Mouse (Mus musculus) hindbrain, embryonic 12.5 days (tissue): ENCODE data around the gene Sbk3. TPM values are rescaled to one million over a fixed set of nuclear protein-coding genes. Genes with fewer than 3 reads are reported as not detected.

ENCODE experiments used
- ATAC-seq: fragments of 200-750 bp; cut with Nextera tagmentation; 2 replicates; pipeline ENCODE4 v1.8.0; 2017; ENCODE audit warnings: moderate TSS enrichment; ENCODE audit not compliant: low FRiP score
- H3K27ac ChIP-seq: fragments of 300-500 bp; sonication (generic); 2 replicates; pipeline ENCODE4 v1.5.1; 2016; ENCODE audit warnings: mild to moderate bottlenecking
- H3K27me3 ChIP-seq: fragments of 300-500 bp; sonication (generic); 2 replicates; pipeline ENCODE4 v1.6.1; 2016; ENCODE audit warnings: mild to moderate bottlenecking
- H3K36me3 ChIP-seq: fragments of 300-500 bp; sonication (generic); 2 replicates; pipeline ENCODE4 v1.6.1; 2016; ENCODE audit warnings: mild to moderate bottlenecking
- H3K4me1 ChIP-seq: fragments of 300-500 bp; sonication (generic); 2 replicates; pipeline ENCODE4 v1.6.1; 2016
- H3K4me2 ChIP-seq: fragments of 300-500 bp; sonication (generic); replicated peaks from 2 replicates; pipeline ENCODE4 v1.6.1; 2016; ENCODE audit warnings: mild to moderate bottlenecking
- H3K4me3 ChIP-seq: fragments of 300-500 bp; sonication (generic); 2 replicates; pipeline ENCODE4 v1.5.1; 2016; ENCODE audit warnings: mild to moderate bottlenecking
- H3K9ac ChIP-seq: fragments of 300-500 bp; sonication (generic); 2 replicates; pipeline ENCODE4 v1.6.1; 2016; ENCODE audit warnings: mild to moderate bottlenecking, moderate library complexity
- H3K9me3 ChIP-seq: fragments of 300-500 bp; sonication (generic); replicated peaks from 2 replicates; pipeline ENCODE4 v1.6.1; 2016; ENCODE audit warnings: mild to moderate bottlenecking
- WGBS: fragments of 180-500 bp; shearing (Covaris S2); methylation state at CpG from one replicate; pipeline ENCODE4 v1.1.7; 2016; 5-methylcytosine and 5-hydroxymethylcytosine counted together
- polyA plus RNA-seq: library from polyadenylated mRNA; unstranded; fragments of >200 nt; fragmentation: Nextera tagmentation; extraction: Ambion mirVana; gene quantifications from 2 replicates; pipeline ENCODE4 v1.2.1, GENCODE M21; 2016

Gene Sbk3
- polyA plus RNA-seq, 1 experiment from 2014 or later: 0.19 TPM

GRCm38 (mm10) chr7:4925441-4926381 is 45.3 kb downstream of the Sbk3 start, which contains the start of gene Ssc5d:
Gene Ssc5d (plus strand): TSS chr7:4925785.
- Histone ChIP-seq H3K27me3 (no peaks in the 10 kb centered on the region), H3K4me1 (peaks cover 75% of the 10 kb centered on the region), H3K9ac (peak within 1 kb of the TSS; percentile 43), H3K36me3 (peaks cover 4% of the 10 kb centered on the region), H3K9me3 (no peaks in the 10 kb centered on the region), H3K4me2 (peak within 1 kb of the TSS; percentile 88), H3K27ac (peak within 1 kb of the TSS; percentile 98), H3K4me3 (0 out of 2 replicates have a peak within 1 kb of the TSS, but pooled peaks have one; percentile 7)
- under 1% methylated on average over 5 of the region's 6 CpGs for WGBS
- peak; percentile 19 for ATAC-seq

- 0% methylated on average over 4 of the region's 4 CpGs for WGBS
- H3K4me1 ChIP-seq: peaks cover 77% of the 10 kb centered on the region
- peak overlapping the region; percentile 98 for H3K27ac ChIP-seq
- no peaks in the 10 kb centered on the region for H3K9me3 ChIP-seq
- peak overlapping the region; percentile 88 for H3K4me2 ChIP-seq
- no peaks in the 10 kb centered on the region for H3K27me3 ChIP-seq
- no peak for ATAC-seq
- H3K36me3 ChIP-seq: peaks cover 12% of the 10 kb centered on the region
- H3K4me3 ChIP-seq: 0 out of 2 replicates have a peak overlapping the region, but pooled peaks have one; percentile 7
- H3K9ac ChIP-seq: no peak overlapping the region
Measured at GRCm38 (mm10) chr7:4924891-4925301, 46.1 kb downstream of the Sbk3 start.

GRCm38 (mm10) chr7:4924483-4924882 is 46.5 kb downstream of the Sbk3 start:
- peaks cover 16% of the 10 kb centered on the region for H3K36me3 ChIP-seq
- peak overlapping the region; percentile 98 for H3K27ac ChIP-seq
- no peaks in the 10 kb centered on the region for H3K9me3 ChIP-seq
- H3K9ac ChIP-seq: peak overlapping the region; percentile 58; the same call in 1 of the 2 replicates
- 4% methylated on average over 4 of the region's 4 CpGs for WGBS
- peaks cover 77% of the 10 kb centered on the region for H3K4me1 ChIP-seq
- no peak for ATAC-seq
- H3K4me3 ChIP-seq: peak overlapping the region; percentile 35; the same call in 1 of the 2 replicates
- no peaks in the 10 kb centered on the region for H3K27me3 ChIP-seq
- peak overlapping the region; percentile 88 for H3K4me2 ChIP-seq

DNA sequence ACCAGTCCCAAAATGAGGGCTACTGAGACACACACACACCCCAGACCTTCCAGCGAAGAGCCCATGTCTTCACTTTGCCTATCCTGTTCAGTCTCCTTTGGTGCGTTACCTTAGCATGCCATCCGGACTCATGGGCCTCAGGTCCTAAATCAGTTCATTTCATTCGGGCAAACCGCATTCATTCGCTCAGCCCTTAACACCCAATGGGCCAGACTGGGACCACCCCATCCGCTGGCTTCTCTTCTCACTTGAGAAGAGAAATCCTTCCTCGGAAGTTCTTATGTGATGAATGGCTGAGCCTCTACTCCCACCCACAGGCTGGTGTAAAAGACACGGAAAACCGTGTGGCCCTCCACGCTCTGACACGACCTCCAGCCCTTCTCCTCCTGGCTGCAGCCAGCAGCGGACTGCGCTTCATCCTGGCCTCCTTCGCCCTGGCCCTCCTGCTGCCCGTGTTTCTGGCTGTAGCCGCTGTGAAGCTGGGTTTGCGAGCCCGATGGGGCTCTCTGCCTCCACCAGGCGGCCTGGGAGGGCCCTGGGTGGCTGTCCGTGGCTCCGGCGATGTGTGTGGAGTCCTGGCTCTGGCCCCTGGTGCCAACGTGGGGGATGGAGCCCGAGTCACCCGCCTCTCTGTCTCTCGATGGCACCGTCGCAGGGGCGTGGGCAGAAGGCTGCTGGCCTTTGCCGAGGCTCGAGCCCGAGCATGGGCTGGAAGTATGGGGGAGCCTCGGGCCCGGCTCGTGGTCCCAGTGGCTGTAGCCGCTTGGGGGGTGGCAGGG is 47.2 kb downstream of the Sbk3 start:
- Histone ChIP-seq H3K9ac (peak overlapping the region; percentile 58), H3K27me3 (no peaks in the 10 kb centered on the region), H3K4me3 (peak overlapping the region; percentile 35), H3K36me3 (peaks cover 23% of the 10 kb centered on the region), H3K4me2 (peak overlapping the region; percentile 88), H3K4me1 (peaks cover 77% of the 10 kb centered on the region), H3K27ac (peak overlapping the region; percentile 98), H3K9me3 (no peaks in the 10 kb centered on the region)
- WGBS: 4% methylated on average over 37 of the region's 37 CpGs
- peak; percentile 3 for ATAC-seq

DNA sequence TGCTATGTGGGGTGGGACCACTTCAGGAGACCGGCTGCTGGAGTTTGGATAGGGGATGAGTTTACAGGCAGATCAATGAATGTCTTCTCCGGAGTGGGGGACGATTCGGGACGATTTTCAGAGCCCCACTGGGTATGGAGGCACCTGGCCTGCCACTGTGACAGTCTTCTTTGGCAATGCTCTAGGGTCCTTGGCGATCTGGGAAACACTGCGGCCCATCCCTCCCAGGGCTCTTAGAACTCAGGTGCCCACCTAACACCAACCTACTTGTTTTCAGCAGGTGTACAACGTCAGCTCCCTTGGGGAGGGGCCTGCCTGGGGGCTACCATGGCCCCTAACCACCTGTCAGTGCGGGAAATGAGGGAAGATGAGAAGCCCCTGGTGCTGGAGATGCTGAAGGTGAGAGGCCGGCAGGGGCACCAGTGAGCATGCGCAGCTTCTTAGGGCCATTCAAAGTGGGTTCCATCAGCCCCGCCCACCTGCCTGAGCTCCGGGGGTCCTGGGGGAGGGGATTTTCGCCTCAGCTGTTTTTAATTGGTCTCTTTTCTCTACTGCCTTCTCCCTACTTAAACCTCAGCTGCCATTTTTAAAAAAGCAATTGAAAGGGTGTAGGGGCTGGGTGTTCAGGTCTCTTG is 47.9 kb downstream of the Sbk3 start:
- Histone ChIP-seq H3K9ac (peak overlapping the region; percentile 58), H3K27me3 (no peaks in the 10 kb centered on the region), H3K36me3 (peaks cover 30% of the 10 kb centered on the region), H3K4me3 (peak overlapping the region; percentile 35), H3K4me2 (peak overlapping the region; percentile 88), H3K27ac (peak overlapping the region; percentile 98), H3K4me1 (peaks cover 73% of the 10 kb centered on the region), H3K9me3 (no peaks in the 10 kb centered on the region)
- WGBS: 1% methylated on average over 14 of the region's 14 CpGs
- ATAC-seq: peak; percentile 56

DNA sequence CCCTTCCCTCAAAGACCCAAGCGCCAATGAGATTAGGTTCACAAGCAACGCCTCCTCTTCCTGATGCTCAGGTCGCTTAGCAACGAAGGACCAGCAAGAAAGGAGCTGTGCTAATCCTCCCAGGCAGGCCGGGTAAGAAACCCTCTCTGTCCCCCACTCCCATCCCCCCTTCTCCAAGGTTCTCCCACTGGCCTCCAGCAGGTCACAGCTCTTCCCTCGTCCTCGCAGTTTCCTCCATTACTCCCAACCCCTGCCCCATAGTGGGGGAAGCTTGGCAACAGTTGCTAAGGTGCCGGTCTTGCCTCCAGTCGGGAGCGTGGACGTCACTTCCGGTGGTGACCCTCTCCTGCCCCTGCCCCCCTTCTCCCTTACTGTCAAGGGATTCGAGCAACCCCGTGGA is 48.5 kb downstream of the Sbk3 start:
- H3K4me1 ChIP-seq: peaks cover 69% of the 10 kb centered on the region
- H3K27me3 ChIP-seq: no peaks in the 10 kb centered on the region
- H3K27ac ChIP-seq: peak overlapping the region; percentile 98
- WGBS: 1% methylated on average over 14 of the region's 14 CpGs
- no peaks in the 10 kb centered on the region for H3K9me3 ChIP-seq
- peak overlapping the region; percentile 35 for H3K4me3 ChIP-seq
- peak overlapping the region; percentile 88 for H3K4me2 ChIP-seq
- peak overlapping the region; percentile 57 for H3K9ac ChIP-seq
- ATAC-seq: peak; percentile 85
- H3K36me3 ChIP-seq: peaks cover 35% of the 10 kb centered on the region

DNA sequence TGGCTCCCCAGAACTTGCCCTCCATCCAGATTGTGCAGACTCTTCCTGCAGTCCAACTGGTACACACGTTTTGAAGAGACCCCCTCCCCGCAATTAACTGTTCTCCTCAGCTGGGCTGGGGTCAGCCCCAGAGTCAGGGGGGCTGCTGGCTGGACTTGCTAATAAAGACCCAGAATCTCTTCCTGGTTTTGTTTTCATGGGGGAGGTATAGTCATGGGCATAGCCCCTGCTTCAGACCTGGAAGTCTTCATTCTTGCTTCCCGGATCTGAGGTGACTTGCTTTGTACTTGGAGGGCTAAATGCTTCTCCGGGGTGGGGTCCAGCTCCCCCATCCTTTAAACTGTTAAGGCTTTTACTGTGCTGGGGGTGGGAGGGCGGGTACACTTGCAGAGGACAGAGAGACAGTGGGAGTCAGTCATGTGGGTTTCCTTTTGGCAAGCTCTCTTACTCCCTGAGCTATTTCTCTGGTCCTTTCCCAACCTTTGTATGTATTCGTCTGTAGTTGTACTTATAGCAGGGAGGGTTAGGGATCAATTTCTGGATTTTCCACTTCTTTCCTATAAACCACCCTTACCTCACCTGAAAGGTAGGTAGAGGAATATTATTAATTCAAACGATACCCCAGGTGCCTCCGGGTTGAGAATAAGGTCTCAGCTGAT is 49.0 kb downstream of the Sbk3 start, which contains the start of gene Nat14:
Gene Nat14 (plus strand): TSS at position 205 of the 659 bp plus-strand sequence.
- H3K4me2 ChIP-seq: peak within 1 kb of the TSS; percentile 88

DNA sequence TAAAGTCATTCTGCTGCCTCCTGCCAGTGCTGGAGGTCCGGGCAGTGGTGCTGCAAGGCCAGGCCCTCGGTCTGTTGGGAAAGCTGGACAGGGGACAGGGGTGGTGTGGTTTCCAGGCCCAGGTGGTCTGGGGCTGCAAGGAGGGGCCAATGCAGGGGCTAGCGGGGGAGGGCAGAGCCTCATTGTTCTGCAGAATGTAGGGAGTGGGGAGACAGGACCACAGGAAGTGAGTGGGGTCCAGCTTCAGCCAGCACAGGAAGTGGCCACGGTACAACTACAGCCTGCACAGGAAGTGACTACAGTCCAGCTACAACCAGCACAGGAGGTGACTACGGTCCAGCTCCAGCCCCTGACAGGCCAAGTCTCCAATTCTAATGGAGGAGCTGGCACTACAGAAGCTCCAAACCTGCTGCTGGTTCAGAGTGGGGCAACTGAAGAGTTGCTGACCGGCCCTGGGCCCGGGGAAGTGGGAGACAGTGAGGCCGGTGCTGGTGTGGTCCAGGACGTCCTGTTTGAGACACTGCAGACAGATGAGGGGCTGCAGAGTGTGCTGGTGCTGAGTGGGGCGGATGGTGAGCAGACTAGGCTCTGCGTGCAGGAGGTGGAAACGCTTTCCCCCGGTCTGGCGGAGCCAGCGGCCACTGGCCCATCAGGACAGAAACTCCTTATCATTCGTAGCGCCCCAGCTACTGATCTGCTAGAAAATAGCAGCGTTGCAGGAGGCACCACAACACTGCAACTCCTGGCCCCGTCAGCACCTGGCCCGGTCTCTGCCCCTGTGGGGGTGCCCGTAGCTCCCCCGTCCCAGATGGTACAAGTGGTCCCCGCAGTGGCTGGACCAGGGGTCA is 49.8 kb downstream of the Sbk3 start:
- H3K9me3 ChIP-seq: no peaks in the 10 kb centered on the region
- no peaks in the 10 kb centered on the region for H3K27me3 ChIP-seq
- H3K4me3 ChIP-seq: no peak overlapping the region
- H3K4me1 ChIP-seq: peaks cover 68% of the 10 kb centered on the region
- peaks cover 36% of the 10 kb centered on the region for H3K36me3 ChIP-seq
- peak overlapping the region; percentile 98 for H3K27ac ChIP-seq
- peak overlapping the region; percentile 49 for H3K9ac ChIP-seq
- WGBS: 53% methylated on average over 23 of the region's 23 CpGs
- H3K4me2 ChIP-seq: peak overlapping the region; percentile 88
- no peak for ATAC-seq

More for the DNA sequence above, 49.0 kb downstream of the Sbk3 start, which contains the start of gene Nat14:
- Histone ChIP-seq H3K9me3 (no peaks in the 10 kb centered on the region), H3K4me3 (peak within 1 kb of the TSS; percentile 35), H3K27me3 (no peaks in the 10 kb centered on the region), H3K9ac (peak within 1 kb of the TSS; percentile 57), H3K4me1 (peaks cover 68% of the 10 kb centered on the region), H3K36me3 (peaks cover 36% of the 10 kb centered on the region), H3K27ac (peak within 1 kb of the TSS; percentile 98)
- WGBS: 34% methylated on average over 8 of the region's 8 CpGs
- ATAC-seq: no peak

DNA sequence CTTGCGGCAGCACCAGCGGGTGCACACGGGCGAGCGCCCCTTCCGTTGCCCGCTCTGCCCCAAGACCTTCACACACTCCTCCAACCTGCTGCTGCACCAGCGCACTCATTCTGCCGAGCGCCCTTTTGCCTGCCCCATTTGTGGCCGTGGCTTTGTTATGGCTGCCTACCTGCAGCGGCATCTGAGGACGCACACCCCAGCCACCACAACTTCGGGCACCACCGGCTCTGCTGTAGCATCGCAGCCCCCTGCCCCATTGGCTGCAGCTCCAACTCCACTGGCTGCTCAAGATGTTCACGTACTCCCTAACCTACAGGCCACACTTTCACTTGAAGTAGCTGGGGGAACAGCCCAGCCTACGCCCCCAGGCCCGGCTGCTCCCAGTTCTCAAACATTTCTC is 50.5 kb downstream of the Sbk3 start:
- H3K4me2 ChIP-seq: no peak overlapping the region
- peaks cover 36% of the 10 kb centered on the region for H3K36me3 ChIP-seq
- H3K27ac ChIP-seq: peak overlapping the region; percentile 98; the same call in 1 of the 2 replicates
- 91% methylated on average over 19 of the region's 19 CpGs for WGBS
- H3K9me3 ChIP-seq: no peaks in the 10 kb centered on the region
- ATAC-seq: no peak
- H3K4me1 ChIP-seq: peaks cover 66% of the 10 kb centered on the region
- H3K4me3 ChIP-seq: no peak overlapping the region
- no peak overlapping the region for H3K9ac ChIP-seq
- H3K27me3 ChIP-seq: no peaks in the 10 kb centered on the region

GRCm38 (mm10) chr7:4919971-4920370 is 51.0 kb downstream of the Sbk3 start:
- WGBS: 89% methylated on average over 21 of the region's 21 CpGs
- Histone ChIP-seq H3K9ac (no peak overlapping the region), H3K4me1 (peaks cover 61% of the 10 kb centered on the region)

More at GRCm38 (mm10) chr7:4919971-4920370, 51.0 kb downstream of the Sbk3 start:
- no peak for ATAC-seq
- no peak overlapping the region for H3K4me3 ChIP-seq
- H3K9me3 ChIP-seq: no peaks in the 10 kb centered on the region
- no peaks in the 10 kb centered on the region for H3K27me3 ChIP-seq
- peaks cover 36% of the 10 kb centered on the region for H3K36me3 ChIP-seq
- H3K4me2 ChIP-seq: no peak overlapping the region
- H3K27ac ChIP-seq: no peak overlapping the region
